Mouse (Mus musculus) heart, postnatal 25 days (tissue): ENCODE measurements around the gene Hunk. TPM values are rescaled to one million over a fixed set of nuclear protein-coding genes. Genes with fewer than 3 reads are reported as not detected.

ENCODE experiments used
- DNase-seq: peaks from one replicate; pipeline ENCODE4 v3.0.0; 2022; ENCODE audit warnings: low spot score
- intact Hi-C: fragments of 180-260 bp; cut with DNase I; formaldehyde crosslinking; loops from one replicate; pipeline ENCODE4 v1.15.1; 2025
- total RNA-seq, 2 experiments: library from RNA; stranded (reverse); gene quantifications; 2 replicates each; pipeline ENCODE4 v1.2.3; 2021

The Hunk gene
- total RNA-seq, 2 experiments from 2014 or later = 0.50 to 1.1 TPM

DNA sequence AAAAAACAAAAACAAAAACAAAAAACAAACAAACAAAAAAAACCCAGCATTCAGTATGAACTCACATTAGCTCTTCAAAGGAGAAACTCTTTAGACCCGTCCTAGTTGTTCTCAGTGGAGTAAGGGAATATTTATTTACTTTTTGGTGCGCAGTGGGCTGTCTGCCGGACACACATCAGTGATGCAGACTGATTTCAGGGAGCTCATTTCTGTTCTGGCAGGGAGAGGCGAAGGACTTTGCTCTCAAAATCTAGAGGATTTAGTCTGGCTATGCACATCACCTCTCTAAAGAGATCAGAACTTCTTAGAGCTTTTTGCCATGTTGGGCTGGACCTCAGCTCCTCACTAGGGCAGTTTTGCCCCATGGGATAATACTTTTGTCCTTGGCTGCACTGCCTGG, 2.1 kb downstream of the Hunk start:
- DNase-seq = no peak
- intact Hi-C loops = loop anchor here (5.0 kb wide), 1 partner anchor 69 kb away; no protein-coding TSS in a partner anchor

- DNase-seq = no peak
- intact Hi-C loops = loop anchor here (5.0 kb wide), 1 partner anchor 68 kb away; no protein-coding TSS in a partner anchor
Observed at GRCm38 (mm10) chr16:90389103-90389750, 3.4 kb downstream of the Hunk start.

DNA sequence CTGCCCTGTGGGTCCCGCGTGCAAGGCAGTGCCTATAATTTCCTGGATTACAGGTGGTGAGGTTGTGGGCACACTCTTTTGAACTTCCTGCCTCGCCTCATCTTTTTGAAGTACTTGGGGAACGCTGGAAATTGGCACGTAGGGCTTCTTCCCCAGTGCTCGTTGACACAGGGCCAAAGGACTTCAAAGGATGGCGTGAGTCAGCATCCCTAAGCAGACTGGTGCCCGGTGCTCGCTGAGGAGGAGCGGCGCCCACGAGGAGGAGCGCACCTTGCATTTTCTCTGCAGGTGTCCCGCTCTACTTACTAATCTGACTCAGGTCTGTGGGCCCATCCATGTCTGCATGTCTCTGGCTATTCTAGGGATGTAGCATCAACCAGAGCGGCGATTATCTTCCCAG, 4.9 kb downstream of the Hunk start:
- intact Hi-C loops = no loop called here
- no peak for DNase-seq

- intact Hi-C loops = no loop called here
- no peak for DNase-seq
Observed at GRCm38 (mm10) chr16:90394761-90395160, 8.9 kb downstream of the Hunk start.

DNA sequence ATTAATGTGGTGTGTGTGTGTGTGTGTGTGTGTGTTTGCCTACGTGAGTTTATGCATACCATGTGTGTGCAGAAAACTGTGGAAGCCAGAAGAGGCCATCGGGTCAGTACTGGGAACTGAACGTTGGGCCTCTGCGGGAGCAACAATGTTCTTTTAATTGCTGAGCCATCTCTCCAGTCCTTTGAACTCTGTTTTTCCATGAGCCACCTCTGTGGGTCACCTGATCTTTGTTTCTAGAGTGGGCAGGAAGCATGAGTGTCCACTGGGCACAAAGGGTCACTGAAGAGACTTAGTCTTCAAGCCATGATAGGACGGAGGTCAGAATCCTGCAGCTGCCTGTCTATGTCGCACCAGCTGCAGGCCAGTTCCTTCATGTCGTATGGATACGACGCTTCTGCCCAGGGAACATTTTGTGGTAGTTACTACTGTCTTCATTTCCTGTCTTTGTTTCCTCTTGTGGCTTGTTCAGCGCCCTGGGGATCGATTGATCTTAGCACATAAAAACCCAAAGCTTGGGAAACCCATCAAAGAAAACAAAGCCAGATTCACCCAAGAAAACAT, 10.3 kb downstream of the Hunk start:
- no peak for DNase-seq
- intact Hi-C loops = no loop called here

- intact Hi-C loops = no loop called here
- no peak for DNase-seq
Observed at GRCm38 (mm10) chr16:90396882-90397281, 11.1 kb downstream of the Hunk start.

GRCm38 (mm10) chr16:90400314-90400713, 14.5 kb downstream of the Hunk start:
- intact Hi-C loops = no loop called here
- no peak for DNase-seq

DNA sequence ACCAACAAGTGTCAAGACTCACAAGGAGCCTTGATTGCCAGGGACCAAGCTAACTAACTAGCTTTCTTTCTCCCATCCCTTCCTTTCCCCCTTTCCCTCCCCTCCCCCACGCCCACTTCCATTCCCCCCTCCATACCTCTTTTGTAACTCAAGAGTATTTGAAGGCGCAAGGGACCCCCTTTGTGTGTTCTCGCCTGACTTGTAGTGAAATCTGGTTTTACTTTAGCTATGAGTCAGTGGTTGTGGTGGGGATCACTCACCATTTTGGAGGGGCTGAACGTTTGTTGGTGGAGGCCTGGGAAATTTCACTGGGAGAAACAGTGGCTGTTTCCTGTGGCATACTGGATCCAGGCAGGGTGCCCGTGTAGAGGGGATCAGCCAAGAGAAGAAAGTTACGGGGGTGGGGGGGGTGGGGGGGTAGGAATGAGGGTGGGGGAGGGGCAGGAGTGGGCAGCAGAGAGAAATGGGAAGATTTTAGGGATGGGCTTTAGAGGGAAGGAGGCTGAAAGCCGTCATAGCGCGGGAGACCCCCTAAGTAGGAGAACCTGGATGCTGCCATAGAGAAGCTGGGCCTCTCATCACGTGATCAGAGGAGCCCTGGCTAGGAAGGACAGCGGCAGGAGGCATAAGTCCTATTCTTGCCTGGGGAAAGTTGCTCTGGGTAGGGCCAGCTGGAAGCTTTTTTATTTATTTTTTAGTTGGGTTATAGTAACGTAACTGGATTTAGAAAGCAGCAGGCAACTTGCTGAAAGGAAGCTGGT, 15.3 kb downstream of the Hunk start:
- intact Hi-C loops = no loop called here
- no peak for DNase-seq

GRCm38 (mm10) chr16:90402292-90402691, 16.5 kb downstream of the Hunk start:
- DNase-seq = no peak

DNA sequence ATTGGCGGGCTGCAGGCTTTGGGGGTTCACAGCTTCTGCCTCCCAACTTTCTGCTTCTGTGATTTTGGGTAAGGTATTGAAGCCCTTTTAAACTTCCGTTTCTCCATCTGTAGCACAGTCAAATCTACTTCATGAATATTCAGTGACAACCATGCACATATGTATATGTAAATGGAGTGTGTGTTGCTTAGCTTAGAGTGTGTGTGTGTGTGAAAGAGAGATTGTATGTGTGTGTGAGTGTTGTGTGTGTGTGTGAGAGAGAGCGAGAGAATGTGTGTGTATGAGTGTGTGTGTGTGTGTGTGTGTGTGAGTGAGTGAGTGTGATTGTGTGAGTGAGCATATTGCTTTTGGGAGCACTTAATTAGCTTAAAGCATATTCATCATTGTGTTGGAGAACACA, 19.4 kb downstream of the Hunk start:
- intact Hi-C loops = no loop called here
- DNase-seq = no peak

More at GRCm38 (mm10) chr16:90402292-90402691, 16.5 kb downstream of the Hunk start:
- intact Hi-C loops = no loop called here

GRCm38 (mm10) chr16:90405599-90405998, 19.8 kb downstream of the Hunk start:
- intact Hi-C loops = no loop called here
- DNase-seq = no peak

DNA sequence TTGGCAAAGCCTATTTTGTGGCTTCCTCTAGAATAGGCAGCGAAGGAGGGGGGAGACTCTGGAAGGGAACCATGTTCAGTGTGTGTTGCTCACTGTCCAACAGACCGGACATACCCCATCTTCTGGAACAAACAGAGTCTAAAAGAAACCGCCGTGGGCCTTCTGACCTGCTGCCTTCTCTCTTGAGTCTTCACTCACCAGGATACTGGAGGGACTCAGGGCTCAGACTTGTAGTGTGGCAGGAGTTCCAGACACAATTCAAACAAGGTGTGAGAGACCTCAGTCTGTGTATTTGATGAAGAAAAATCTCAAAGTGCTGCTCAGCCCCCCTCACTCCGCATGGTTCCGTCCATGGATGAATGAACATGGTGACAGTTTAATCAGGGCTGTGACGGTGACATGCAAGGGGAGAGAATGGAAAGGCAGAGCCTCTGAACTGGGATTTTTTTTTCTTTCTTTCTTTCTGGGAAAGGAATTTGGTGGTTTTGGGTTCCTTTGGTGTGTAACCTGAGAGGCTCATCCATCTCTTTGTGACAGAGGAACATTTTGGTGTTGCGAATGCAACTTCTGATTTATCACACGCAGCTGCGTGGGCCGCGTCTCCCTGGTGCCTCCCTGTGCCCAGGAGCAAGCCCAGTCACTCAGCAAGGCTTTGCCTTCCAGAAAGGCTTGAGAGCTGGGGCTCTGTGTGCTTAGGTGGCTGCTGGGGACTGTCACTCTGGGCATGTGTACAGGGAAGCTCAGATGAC, 21.9 kb downstream of the Hunk start:
- intact Hi-C loops = no loop called here
- DNase-seq = no peak

GRCm38 (mm10) chr16:90412096-90413082, 26.6 kb downstream of the Hunk start:
- DNase-seq = no peak
- intact Hi-C loops = no loop called here

GRCm38 (mm10) chr16:90416621-90417020, 30.8 kb downstream of the Hunk start:
- intact Hi-C loops = no loop called here
- DNase-seq = no peak

- no peak for DNase-seq
- intact Hi-C loops = no loop called here
Observed at GRCm38 (mm10) chr16:90418661-90419060, 32.8 kb downstream of the Hunk start.

GRCm38 (mm10) chr16:90421145-90421544, 35.3 kb downstream of the Hunk start:
- no peak for DNase-seq
- intact Hi-C loops = no loop called here

DNA sequence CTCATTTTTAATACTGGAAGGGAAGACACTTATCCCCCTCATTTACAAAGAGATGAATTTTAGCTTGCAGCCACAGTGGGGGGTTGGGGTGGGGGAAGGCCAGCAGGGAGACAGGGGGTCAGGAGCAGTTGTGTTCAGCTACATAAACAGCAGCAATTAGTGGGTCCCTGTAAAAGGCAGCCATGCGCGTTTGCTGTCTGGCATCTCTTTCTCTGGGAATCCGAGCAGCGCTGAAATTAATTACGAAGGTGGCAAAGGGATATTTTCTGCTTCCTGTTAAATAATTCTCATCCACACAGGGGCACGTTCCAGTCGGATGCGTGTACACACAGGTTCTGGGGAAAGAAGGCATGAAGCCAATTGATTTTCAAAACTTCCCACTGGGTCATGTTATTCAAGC, 35.7 kb downstream of the Hunk start:
- intact Hi-C loops = no loop called here

GRCm38 (mm10) chr16:90422108-90422529, 36.3 kb downstream of the Hunk start:
- intact Hi-C loops = no loop called here
- DNase-seq = no peak

More for the DNA sequence above, 35.7 kb downstream of the Hunk start:
- DNase-seq = no peak

- intact Hi-C loops = no loop called here
- DNase-seq = no peak
Observed at GRCm38 (mm10) chr16:90423898-90424297, 38.1 kb downstream of the Hunk start.
